Mouse (Mus musculus) kidney, adult 2 months (tissue): ENCODE results near the gene Vdac2.

ENCODE experiments used
- CTCF ChIP-seq: fragments of 200-500 bp; conservative IDR thresholded peaks from 2 replicates; pipeline ENCODE4 v1.5.1; 2011; ENCODE audit warnings: low read depth, mild to moderate bottlenecking, control low read depth, low read length, moderate library complexity, mixed read lengths; ENCODE audit not compliant: insufficient read depth, insufficient read length
- POLR2A ChIP-seq: fragments of 200-500 bp; IDR thresholded peaks from one replicate; pipeline ENCODE4 v1.6.1; 2011; ENCODE audit warnings: low read depth, low read length, control low read depth

DNA sequence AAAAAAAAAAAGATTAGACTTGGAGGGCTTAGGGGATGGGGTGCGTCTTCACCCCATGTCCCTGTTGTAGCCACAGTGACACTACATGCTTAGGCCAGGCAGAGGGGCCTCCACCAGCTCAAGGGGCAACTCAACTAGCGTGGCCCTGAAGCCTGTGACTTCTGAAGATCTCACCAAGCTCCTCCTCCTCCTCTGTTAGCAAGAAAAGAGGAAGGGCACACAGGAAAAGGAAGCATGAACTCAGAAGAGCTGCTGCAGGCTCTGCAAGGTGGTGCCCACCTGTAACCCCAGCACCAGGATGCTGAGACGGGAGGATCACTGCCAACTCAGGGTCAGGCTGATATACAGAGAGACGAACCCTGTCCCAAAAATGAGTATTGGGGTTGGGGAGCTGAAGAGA lies 13.7 kb upstream of the Vdac2 start:
- TF ChIP-seq CTCF: no peak
- no peak for TF ChIP-seq POLR2A
